Mouse (Mus musculus): ENCODE measurements around the gene B230104I21Rik.

DNA sequence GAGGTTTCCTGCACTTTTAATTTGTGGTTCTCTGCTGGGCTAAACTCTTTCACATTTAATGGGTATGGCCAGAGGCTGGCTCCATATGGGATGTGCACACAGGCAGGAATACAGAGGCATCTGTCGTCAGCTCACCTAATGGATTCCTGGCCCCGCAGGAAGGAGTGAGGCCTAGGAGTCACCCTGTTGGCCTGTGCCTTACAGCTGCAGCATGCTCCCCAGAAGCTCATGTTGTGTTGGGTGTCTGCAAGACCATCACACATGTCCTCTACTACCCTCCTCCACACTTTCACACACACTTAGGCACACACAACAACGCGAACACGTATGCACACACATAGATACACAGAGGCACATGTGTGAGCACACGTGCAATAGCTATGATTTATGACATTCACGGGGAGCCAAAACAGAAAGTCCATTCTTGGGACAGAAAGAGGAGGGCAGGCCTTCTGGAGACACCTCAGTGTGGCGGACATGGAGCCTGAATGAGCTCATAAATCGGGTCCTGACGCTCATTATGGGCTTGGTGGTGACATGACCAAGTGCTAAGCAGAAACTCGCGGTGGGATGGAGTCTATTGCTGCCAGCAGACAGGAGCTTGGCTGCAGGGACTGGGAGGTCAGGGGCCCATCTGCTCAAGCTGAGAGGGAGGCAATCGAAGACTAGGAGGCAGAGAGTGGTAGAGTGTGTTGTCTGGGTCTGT, 35.8 kb downstream of the B230104I21Rik start:
- TF ChIP-seq GATA1 (IDR thresholded peaks at IDR 0.05; ENCODE audit: borderline replicate concordance, low read length) (no peak), FLI1 (IDR thresholded peaks at IDR 0.05; ENCODE audit: low read length) (no peak)

All from megakaryocyte, embryonic 14.5 days (primary cell).